Mouse (Mus musculus): ENCODE data around the gene Szrd1. TPM values are rescaled to one million over a fixed set of nuclear protein-coding genes. Genes with fewer than 3 reads are reported as not detected.

The Szrd1 gene
- polyA plus RNA-seq, 1 experiment from 2014 or later, result 29.5 TPM

GRCm38 (mm10) chr4:141175783-141176182 lies 36.2 kb upstream of the Szrd1 start:
- Histone ChIP-seq H3K27ac (ENCODE audit: low read length) (peak overlapping the region; percentile 53), H3K27me3 (ENCODE audit: control insufficient read depth, insufficient read depth, low read length) (no peaks in the 10 kb centered on the region), H3K4me2 (ENCODE audit: low read depth, low read length) (no peak overlapping the region), H3K4me3 (ENCODE audit: low read length) (no peak overlapping the region), H3K4me1 (ENCODE audit: control insufficient read depth, insufficient read depth, low read length) (peaks cover 13% of the 10 kb centered on the region), H3K9ac (ENCODE audit: low read length) (no peak overlapping the region), H3K36me3 (ENCODE audit: control insufficient read depth, insufficient read depth) (peaks cover 16% of the 10 kb centered on the region), H3K9me3 (replicated peaks; ENCODE audit: control insufficient read depth, low read length) (no peaks in the 10 kb centered on the region)
- WGBS, result 44% methylated on average over 5 of the region's 5 CpGs
- ATAC-seq (replicated peaks; ENCODE audit: extremely low read depth, insufficient read depth, low FRiP score), result no peak

- no peak overlapping the region for H3K4me3 ChIP-seq (ENCODE audit: low read length)
- H3K27ac ChIP-seq (ENCODE audit: low read length), result 0 out of 2 replicates have a peak overlapping the region, but pooled peaks have one; percentile 12
- no peak for ATAC-seq (replicated peaks; ENCODE audit: extremely low read depth, insufficient read depth, low FRiP score)
- H3K36me3 ChIP-seq (ENCODE audit: control insufficient read depth, insufficient read depth), result peaks cover 8% of the 10 kb centered on the region; the same call in 1 of the 2 replicates
- 87% methylated on average over 8 of the region's 8 CpGs for WGBS
- no peak overlapping the region for H3K9ac ChIP-seq (ENCODE audit: low read length)
- no peaks in the 10 kb centered on the region for H3K27me3 ChIP-seq (ENCODE audit: control insufficient read depth, insufficient read depth, low read length)
- H3K4me1 ChIP-seq (ENCODE audit: control insufficient read depth, insufficient read depth, low read length), result peaks cover 12% of the 10 kb centered on the region
- H3K4me2 ChIP-seq (ENCODE audit: low read depth, low read length), result no peak overlapping the region
- H3K9me3 ChIP-seq (replicated peaks; ENCODE audit: control insufficient read depth, low read length), result no peaks in the 10 kb centered on the region; the same call in 1 of the 2 replicates
Observed at GRCm38 (mm10) chr4:141172121-141172520, 32.5 kb upstream of the Szrd1 start.

- 97% methylated on average over 3 of the region's 3 CpGs for WGBS
- Histone ChIP-seq H3K9me3 (replicated peaks; ENCODE audit: control insufficient read depth, low read length) (peaks cover 2% of the 10 kb centered on the region), H3K9ac (ENCODE audit: low read length) (no peak overlapping the region), H3K4me2 (ENCODE audit: low read depth, low read length) (no peak overlapping the region), H3K4me3 (ENCODE audit: low read length) (no peak overlapping the region), H3K4me1 (ENCODE audit: control insufficient read depth, insufficient read depth, low read length) (no peaks in the 10 kb centered on the region), H3K36me3 (ENCODE audit: control insufficient read depth, insufficient read depth) (0 out of 2 replicates have a peak, but pooled peaks cover 3% of the 10 kb centered on the region), H3K27ac (ENCODE audit: low read length) (no peak overlapping the region), H3K27me3 (ENCODE audit: control insufficient read depth, insufficient read depth, low read length) (no peaks in the 10 kb centered on the region)
- ATAC-seq (replicated peaks; ENCODE audit: extremely low read depth, insufficient read depth, low FRiP score), result no peak
Observed at GRCm38 (mm10) chr4:141167156-141167555, 27.6 kb upstream of the Szrd1 start.

GRCm38 (mm10) chr4:141165744-141166292 lies 26.2 kb upstream of the Szrd1 start:
- Histone ChIP-seq H3K4me3 (ENCODE audit: low read length) (no peak overlapping the region), H3K9ac (ENCODE audit: low read length) (no peak overlapping the region), H3K36me3 (ENCODE audit: control insufficient read depth, insufficient read depth) (0 out of 2 replicates have a peak, but pooled peaks cover 3% of the 10 kb centered on the region), H3K27ac (ENCODE audit: low read length) (no peak overlapping the region), H3K9me3 (replicated peaks; ENCODE audit: control insufficient read depth, low read length) (peaks cover 2% of the 10 kb centered on the region), H3K4me1 (ENCODE audit: control insufficient read depth, insufficient read depth, low read length) (no peaks in the 10 kb centered on the region), H3K27me3 (ENCODE audit: control insufficient read depth, insufficient read depth, low read length) (no peaks in the 10 kb centered on the region), H3K4me2 (ENCODE audit: low read depth, low read length) (no peak overlapping the region)
- ATAC-seq (replicated peaks; ENCODE audit: extremely low read depth, insufficient read depth, low FRiP score), result no peak
- WGBS, result 70% methylated on average over 8 of the region's 8 CpGs

GRCm38 (mm10) chr4:141163729-141164128 lies 24.2 kb upstream of the Szrd1 start:
- no peak overlapping the region for H3K27ac ChIP-seq (ENCODE audit: low read length)
- H3K4me3 ChIP-seq (ENCODE audit: low read length), result no peak overlapping the region
- 0 out of 2 replicates have a peak, but pooled peaks cover 3% of the 10 kb centered on the region for H3K36me3 ChIP-seq (ENCODE audit: control insufficient read depth, insufficient read depth)
- peaks cover 8% of the 10 kb centered on the region for H3K4me1 ChIP-seq (ENCODE audit: control insufficient read depth, insufficient read depth, low read length)
- 91% methylated on average over 5 of the region's 5 CpGs for WGBS
- H3K4me2 ChIP-seq (ENCODE audit: low read depth, low read length), result no peak overlapping the region
- no peak overlapping the region for H3K9ac ChIP-seq (ENCODE audit: low read length)
- H3K9me3 ChIP-seq (replicated peaks; ENCODE audit: control insufficient read depth, low read length), result peaks cover 2% of the 10 kb centered on the region
- ATAC-seq (replicated peaks; ENCODE audit: extremely low read depth, insufficient read depth, low FRiP score), result no peak
- H3K27me3 ChIP-seq (ENCODE audit: control insufficient read depth, insufficient read depth, low read length), result no peaks in the 10 kb centered on the region

GRCm38 (mm10) chr4:141161699-141162208 lies 22.2 kb upstream of the Szrd1 start:
- 80% methylated on average over 6 of the region's 6 CpGs for WGBS
- no peak for ATAC-seq (replicated peaks; ENCODE audit: extremely low read depth, insufficient read depth, low FRiP score)

GRCm38 (mm10) chr4:141160193-141160592 lies 20.6 kb upstream of the Szrd1 start:
- no peak overlapping the region for H3K4me2 ChIP-seq (ENCODE audit: low read depth, low read length)
- no peak overlapping the region for H3K9ac ChIP-seq (ENCODE audit: low read length)
- H3K27me3 ChIP-seq (ENCODE audit: control insufficient read depth, insufficient read depth, low read length), result no peaks in the 10 kb centered on the region
- no peak overlapping the region for H3K27ac ChIP-seq (ENCODE audit: low read length)
- peaks cover 10% of the 10 kb centered on the region for H3K4me1 ChIP-seq (ENCODE audit: control insufficient read depth, insufficient read depth, low read length)
- no peak for ATAC-seq (replicated peaks; ENCODE audit: extremely low read depth, insufficient read depth, low FRiP score)
- 80% methylated on average over 4 of the region's 4 CpGs for WGBS
- no peaks in the 10 kb centered on the region for H3K36me3 ChIP-seq (ENCODE audit: control insufficient read depth, insufficient read depth)
- no peak overlapping the region for H3K4me3 ChIP-seq (ENCODE audit: low read length)
- H3K9me3 ChIP-seq (replicated peaks; ENCODE audit: control insufficient read depth, low read length), result peaks cover 2% of the 10 kb centered on the region; the same call in 1 of the 2 replicates

More at GRCm38 (mm10) chr4:141161699-141162208, 22.2 kb upstream of the Szrd1 start:
- H3K36me3 ChIP-seq (ENCODE audit: control insufficient read depth, insufficient read depth), result no peaks in the 10 kb centered on the region
- H3K27ac ChIP-seq (ENCODE audit: low read length), result no peak overlapping the region
- H3K4me3 ChIP-seq (ENCODE audit: low read length), result no peak overlapping the region
- H3K27me3 ChIP-seq (ENCODE audit: control insufficient read depth, insufficient read depth, low read length), result no peaks in the 10 kb centered on the region
- H3K9ac ChIP-seq (ENCODE audit: low read length), result no peak overlapping the region
- H3K4me1 ChIP-seq (ENCODE audit: control insufficient read depth, insufficient read depth, low read length), result peaks cover 10% of the 10 kb centered on the region
- no peak overlapping the region for H3K4me2 ChIP-seq (ENCODE audit: low read depth, low read length)
- peaks cover 2% of the 10 kb centered on the region; the same call in 1 of the 2 replicates for H3K9me3 ChIP-seq (replicated peaks; ENCODE audit: control insufficient read depth, low read length)

GRCm38 (mm10) chr4:141159666-141160065 lies 20.1 kb upstream of the Szrd1 start:
- no peak overlapping the region for H3K27ac ChIP-seq (ENCODE audit: low read length)
- ATAC-seq (replicated peaks; ENCODE audit: extremely low read depth, insufficient read depth, low FRiP score), result no peak
- no peak overlapping the region for H3K9ac ChIP-seq (ENCODE audit: low read length)
- H3K4me2 ChIP-seq (ENCODE audit: low read depth, low read length), result no peak overlapping the region
- H3K4me3 ChIP-seq (ENCODE audit: low read length), result no peak overlapping the region
- peaks cover under 1% of the 10 kb centered on the region; the same call in 1 of the 2 replicates for H3K9me3 ChIP-seq (replicated peaks; ENCODE audit: control insufficient read depth, low read length)
- peaks cover 10% of the 10 kb centered on the region for H3K4me1 ChIP-seq (ENCODE audit: control insufficient read depth, insufficient read depth, low read length)
- H3K27me3 ChIP-seq (ENCODE audit: control insufficient read depth, insufficient read depth, low read length), result no peaks in the 10 kb centered on the region
- no peaks in the 10 kb centered on the region for H3K36me3 ChIP-seq (ENCODE audit: control insufficient read depth, insufficient read depth)
- WGBS, result 50% methylated on average over 5 of the region's 5 CpGs

- H3K4me2 ChIP-seq (ENCODE audit: low read depth, low read length), result no peak overlapping the region
- no peak overlapping the region for H3K4me3 ChIP-seq (ENCODE audit: low read length)
- H3K27ac ChIP-seq (ENCODE audit: low read length), result no peak overlapping the region; the same call in 1 of the 2 replicates
- H3K36me3 ChIP-seq (ENCODE audit: control insufficient read depth, insufficient read depth), result no peaks in the 10 kb centered on the region
- H3K9me3 ChIP-seq (replicated peaks; ENCODE audit: control insufficient read depth, low read length), result no peaks in the 10 kb centered on the region
- no peaks in the 10 kb centered on the region for H3K27me3 ChIP-seq (ENCODE audit: control insufficient read depth, insufficient read depth, low read length)
- WGBS, result 38% methylated on average over 11 of the region's 11 CpGs
- peaks cover 10% of the 10 kb centered on the region for H3K4me1 ChIP-seq (ENCODE audit: control insufficient read depth, insufficient read depth, low read length)
- no peak for ATAC-seq (replicated peaks; ENCODE audit: extremely low read depth, insufficient read depth, low FRiP score)
- peak overlapping the region; percentile 12; the same call in 1 of the 2 replicates for H3K9ac ChIP-seq (ENCODE audit: low read length)
Observed at GRCm38 (mm10) chr4:141159093-141159492, 19.5 kb upstream of the Szrd1 start.
